Mouse (Mus musculus): ENCODE measurements around the gene Hydin.
"Not testable (repeated sequence)": the region's sequence is repeated elsewhere in the genome, so short reads cannot be mapped to it uniquely, and the experiment has no call there.

Gene Hydin

DNA sequence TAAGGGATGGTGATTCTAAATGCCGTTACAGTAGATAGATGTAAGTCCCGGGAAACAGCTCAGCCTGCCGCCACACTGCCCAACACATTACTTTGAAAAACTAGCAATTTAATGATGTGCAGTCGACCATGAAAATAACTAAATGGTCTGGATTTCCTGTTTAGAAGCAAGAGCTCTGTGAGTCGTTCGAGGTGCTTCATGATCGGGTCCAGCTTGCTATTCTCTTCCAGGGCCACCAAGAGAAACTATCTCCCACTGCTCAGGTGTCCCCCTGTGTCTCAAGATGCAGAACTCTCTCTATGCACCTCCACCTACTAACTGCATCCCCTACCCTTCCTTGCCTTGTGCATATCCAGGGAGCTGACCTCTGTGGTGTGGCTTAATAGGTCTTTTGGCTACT lies 66.6 kb downstream of the Hydin start:
- DNase-seq (ENCODE audit: low read depth, low spot score): no peak

DNA sequence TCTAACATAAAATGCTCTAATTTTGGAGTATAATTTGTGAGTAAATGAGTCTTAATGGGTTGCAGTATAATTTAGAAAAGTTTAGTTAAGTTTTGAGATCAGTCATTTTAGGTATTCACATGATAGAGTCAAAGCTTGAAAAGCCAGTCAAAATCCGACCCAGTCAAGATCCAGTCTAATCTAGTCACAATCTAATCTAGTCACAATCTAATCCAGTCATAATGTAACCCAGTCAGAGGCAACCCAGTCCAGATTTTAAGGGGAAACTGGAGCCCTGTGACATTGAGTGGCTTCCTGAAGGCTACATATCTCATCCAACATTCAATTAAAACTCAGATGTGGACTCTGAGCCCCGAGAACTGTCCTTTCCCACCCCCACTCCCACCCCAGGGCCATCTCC lies 72.7 kb downstream of the Hydin start:
- DNase-seq (ENCODE audit: low read depth, low spot score): no peak

DNA sequence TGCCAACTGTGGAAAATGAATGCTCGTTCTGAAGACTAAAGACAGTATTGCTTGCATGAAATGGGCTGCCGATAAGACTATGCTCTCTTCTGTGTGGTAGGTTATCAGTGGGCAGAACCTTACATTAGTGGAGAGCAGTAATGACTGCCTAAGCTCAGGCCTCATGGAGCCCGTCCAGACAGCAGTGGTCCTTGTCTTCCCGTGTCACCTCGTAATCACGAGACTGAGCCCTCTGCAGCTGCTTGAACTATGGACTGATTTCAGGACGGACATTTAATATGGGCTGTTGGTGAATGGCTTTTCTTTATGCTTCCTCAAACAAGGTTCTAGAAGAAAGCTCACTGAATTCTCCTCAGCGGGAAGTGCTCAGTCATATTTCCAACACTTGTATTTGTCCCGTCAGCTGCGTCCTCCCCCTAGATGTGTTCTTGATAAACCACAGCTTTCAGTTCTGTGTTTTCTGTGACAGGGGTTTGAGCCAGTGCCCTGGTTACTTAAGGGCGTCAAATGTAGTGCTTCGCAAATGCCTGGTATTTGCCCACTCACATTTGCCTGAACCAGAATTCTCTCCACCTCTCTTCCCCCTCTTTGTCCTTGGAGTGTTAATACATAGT lies 73.4 kb downstream of the Hydin start:
- no peak for DNase-seq (ENCODE audit: low read depth, low spot score)

DNA sequence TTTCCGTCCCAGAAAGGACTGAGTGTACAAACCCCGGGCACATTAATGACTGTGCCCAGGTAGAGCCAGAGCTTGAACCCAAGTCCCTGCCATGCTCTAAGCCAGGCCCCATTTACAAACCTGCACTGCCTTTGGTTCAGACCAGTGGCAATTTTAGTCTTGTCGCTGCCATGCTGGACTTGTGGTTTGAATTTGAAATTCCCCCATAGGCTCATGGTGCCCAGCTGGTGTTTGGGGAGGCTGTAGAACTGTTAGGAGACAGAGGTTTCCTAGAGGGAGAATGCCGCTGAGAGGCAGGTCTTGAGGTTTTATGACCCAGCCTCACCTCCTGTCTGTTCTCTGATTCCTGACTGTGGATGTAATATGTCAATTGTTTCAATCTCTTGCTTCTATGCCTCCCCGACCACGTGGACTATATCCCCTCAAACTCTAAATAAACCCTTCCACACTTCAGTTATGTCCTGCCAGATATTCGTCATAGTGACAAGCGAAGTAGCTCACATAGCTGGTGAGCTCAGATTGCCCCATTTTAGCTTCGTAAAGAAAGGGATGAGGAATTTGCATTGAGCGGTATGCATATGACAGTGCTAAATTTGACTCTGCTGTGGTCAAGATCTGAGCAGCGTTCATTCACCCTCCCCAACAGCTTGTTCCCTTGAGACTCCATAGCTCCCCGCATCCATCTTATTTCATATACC lies 79.1 kb downstream of the Hydin start:
- no peak for DNase-seq (ENCODE audit: low read depth, low spot score)

DNA sequence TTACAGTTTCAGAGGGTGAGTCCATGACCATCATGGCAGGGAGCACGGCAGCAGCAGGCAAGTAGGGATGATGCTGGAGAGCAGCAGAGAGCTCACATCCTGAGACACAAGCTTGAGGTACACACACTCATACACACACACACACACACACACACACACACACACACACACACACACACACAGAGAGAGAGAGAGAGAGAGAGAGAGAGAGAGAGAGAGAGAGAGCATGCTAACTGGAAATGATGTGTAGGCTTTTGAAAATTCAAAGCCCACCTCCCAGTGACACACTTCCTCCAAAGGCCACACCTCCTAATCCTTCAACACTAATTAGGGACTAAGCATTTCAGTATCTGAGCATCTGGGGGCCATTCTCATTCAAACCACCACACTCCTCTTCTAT lies 80.1 kb downstream of the Hydin start:
- DNase-seq (ENCODE audit: low read depth, low spot score): no peak

DNA sequence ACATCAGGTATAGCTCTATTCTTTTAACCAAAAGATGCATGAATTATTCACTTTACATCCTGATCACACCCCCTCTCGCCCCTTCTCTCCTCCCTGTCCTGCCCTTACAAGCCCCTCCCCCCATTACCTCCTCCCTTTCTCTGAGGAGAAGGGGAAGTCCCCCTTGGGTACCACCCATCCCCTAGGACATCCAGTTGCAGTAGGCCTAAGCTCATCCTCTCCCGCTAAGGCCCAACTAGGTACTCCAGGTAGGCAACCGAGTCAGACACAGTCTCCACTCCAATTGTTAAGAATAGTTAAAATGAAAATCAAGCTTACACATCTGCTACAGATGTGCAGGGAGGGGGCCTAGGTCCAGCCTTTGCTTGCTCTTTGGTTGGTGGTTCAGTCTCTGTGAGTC lies 83.9 kb downstream of the Hydin start:
- DNase-seq (ENCODE audit: low read depth, low spot score): no peak

DNA sequence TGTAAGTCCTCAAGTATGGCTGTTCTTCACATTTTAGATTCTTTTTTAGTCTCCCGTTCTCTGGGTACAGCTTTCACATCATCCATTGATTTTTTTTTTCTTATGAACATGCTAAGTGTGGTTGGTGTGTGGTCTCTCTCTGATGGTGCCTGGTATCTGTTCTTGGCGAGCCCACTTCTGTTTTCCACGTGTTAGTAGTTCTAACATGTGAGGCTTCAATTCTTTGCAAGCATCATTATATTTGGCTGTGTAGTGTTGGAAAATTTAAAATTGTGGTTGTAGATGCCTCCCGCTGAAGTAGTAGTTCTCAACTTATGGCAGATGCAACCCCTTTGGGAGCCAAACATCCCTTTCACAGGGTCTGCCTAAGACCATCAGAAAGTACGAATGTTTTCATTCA lies 85.1 kb downstream of the Hydin start:
- no peak for DNase-seq (ENCODE audit: low read depth, low spot score)

DNA sequence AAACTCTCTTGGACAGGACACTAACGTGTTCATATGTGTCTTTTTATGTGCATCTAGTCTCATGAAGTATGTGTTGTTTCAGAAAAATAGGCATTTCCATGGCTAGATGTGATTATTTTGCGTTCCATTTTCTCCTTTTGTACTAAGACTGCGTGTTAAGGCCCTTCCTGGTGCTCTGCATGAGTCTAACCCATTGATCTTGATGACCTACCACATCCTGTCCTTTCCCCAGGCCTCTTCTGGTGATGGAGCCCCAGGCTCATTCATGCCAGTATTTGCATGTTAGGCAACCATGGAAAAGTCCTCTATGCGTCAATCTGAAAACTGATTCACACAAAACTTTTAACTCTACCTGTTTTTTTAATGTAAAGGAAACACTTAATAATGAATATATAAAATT lies 96.2 kb downstream of the Hydin start:
- DNase-seq (ENCODE audit: low read depth, low spot score): no peak

DNA sequence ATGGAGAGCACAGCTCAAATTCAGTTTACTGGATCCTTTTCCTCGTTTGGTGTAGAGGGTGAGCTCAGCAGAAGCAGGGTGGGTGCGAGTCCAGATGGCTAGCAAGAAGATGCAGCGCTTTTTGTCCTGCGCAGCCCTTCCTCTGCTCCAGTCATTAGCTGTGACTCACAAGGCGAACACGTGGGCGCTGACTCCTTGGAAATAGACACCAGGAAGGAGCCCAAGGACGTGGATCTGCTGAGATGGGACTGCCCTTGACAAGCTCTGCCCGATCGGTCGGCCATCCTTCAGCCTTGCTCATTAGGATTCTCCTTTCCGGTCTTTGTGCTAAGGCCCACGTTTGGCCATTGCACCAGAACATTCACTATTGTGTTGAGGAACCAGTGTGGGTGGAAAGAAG lies 106.1 kb downstream of the Hydin start:
- DNase-seq (ENCODE audit: low read depth, low spot score): no peak

DNA sequence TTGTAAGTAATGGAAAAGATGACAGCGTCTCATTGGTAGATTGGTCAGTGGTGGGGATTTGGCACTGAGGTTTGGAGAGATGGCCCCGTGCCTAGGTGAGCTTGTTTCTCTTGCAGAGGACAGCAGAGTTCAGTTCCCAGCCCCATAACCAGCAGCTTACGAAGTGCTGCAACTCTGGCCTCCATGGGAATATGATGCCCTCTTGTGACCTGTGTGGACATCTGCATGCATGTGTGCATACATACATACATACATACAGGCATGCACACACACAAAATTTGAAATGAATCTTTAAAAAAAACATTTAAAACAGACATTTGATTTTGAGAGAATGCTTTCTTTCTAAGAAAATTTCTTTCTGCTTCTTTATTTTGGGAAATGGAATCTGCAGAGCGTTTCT lies 106.9 kb downstream of the Hydin start:
- no peak for DNase-seq (ENCODE audit: low read depth, low spot score)

DNA sequence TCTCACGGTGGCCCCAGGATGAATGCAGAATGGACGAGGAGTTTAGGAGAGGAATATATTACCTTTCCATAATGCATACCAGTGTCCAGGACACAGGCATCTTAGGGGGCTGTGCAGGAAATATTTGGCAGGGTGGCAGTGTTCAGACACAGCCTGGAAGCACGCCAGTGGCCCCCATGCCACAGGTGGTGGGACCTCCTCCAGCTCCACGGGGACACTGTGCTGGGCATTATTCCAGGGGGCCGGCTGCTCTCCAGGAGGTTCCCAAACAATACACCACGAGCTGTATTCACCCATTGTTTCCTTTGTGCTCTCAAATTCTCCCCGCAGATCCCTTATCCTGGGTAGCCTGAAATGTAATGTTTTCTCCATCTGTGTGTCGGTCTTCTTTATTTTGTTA lies 116.0 kb downstream of the Hydin start:
- no peak for DNase-seq (ENCODE audit: low read depth, low spot score)

DNA sequence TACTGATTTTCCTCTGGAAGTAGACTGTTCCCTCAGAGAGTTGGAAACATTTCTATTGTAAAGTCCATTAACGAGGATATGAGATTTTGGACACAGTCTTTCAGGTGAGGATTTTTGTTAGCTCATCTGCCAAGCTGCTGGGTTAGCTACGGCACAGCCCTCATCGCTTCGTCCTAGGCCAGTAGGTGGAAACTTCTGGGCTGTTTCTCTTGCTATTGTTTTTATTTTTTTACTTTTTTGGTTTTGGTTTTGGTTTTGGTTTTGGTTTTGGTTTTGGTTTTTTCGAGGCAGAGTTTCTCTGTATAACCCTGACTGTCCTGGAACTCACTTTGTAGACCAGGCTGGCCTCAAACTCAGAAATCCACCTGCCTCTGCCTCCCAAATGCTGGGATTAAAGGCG lies 117.9 kb downstream of the Hydin start:
- DNase-seq (ENCODE audit: low read depth, low spot score): not testable (repeated sequence)

DNA sequence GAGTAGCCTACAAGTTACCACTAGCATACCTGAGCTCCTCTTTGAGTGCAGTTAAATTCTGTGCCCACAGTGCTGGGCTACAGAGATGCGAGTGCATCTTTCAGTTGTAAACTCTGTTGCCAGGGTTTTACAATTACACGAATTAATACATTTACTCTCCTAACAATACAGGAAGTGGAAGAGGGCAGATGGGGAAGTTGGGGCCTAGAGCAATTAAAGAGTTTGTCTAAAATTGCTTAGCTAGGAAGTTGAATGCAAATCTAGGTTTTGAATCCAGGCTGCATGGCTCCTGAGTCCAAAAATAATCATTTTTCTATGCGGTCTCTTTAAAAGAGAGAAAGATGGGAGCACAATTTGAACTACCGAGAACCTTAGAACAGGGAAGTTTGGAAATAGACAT lies 128.9 kb downstream of the Hydin start:
- DNase-seq (ENCODE audit: low read depth, low spot score): no peak

DNA sequence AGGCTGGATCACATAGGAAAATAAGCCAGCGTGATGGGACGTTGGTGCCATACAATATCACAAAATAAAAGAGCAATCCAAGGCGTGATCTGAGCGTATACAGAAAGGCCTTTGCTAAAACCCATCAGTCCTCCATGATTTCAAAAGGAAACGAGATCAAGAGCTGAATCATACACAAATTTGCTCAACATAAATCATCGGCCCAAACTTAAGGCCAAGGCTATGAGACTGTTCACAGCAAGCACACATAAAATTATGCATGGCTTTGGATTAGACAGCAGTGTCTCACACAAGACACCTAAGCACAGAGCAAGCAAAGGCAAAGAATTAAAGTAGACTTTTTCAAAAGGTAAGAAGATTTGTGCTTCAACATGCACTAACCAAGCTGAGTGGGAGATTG lies 133.8 kb downstream of the Hydin start:
- no peak for DNase-seq (ENCODE audit: low read depth, low spot score)

DNA sequence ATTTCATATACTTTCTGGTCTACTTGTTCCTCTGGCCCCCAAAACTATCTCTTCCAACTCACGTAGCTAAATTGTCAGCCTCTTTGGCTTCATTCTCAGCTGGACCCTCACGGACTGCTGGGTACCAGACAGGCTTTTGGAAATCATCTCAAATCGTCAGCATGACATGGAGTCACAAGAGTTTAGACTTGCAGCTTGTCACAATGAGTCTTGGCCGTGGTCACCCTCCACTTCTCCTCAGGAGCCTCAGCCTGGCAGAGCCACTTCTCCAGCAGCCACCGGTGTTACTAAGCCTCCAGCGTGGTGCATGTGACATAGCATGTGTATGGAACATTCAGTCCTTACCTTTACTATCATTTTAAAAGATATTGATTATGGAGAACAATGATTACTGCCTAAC lies 135.5 kb downstream of the Hydin start:
- DNase-seq (ENCODE audit: low read depth, low spot score): no peak

DNA sequence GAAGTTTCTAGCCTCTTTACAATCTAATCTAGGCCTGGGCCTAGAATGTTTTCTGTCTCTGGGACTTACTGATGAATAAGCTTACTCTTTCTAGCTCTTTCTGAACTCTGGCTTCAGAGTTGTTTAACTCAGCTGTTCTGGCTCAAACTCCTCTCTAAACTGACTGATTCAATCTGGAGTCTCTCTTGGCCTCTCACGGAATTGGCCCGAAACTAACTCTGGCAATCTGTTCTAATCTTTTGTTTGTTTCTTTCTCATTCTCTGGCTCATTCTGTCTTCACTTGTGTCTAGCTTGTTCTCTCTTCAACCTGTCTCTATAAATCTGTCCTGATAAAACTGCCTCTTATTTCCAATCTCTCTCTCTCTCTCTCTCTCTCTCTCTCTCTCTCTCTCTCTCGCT lies 137.7 kb downstream of the Hydin start:
- DNase-seq (ENCODE audit: low read depth, low spot score): no peak

DNA sequence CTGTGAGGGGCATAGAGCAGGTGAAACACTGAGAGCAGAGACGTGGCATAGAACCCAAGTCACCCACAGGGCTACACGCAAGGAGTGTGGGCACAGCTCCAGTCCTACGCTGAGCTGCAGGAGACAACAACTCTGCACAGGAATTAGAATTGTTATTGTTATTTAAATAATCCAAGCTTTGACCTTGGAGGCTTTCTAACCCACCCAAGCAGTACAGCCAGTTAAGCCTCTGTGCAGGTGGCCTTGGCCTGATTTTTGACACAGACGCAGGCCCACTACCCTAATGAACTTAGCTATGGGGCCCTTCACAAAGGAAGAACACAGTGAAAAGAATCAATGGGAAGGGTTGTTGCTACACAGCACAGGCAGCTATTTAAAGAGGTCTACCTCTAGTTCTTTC lies 148.3 kb downstream of the Hydin start:
- DNase-seq (ENCODE audit: low read depth, low spot score): no peak

DNA sequence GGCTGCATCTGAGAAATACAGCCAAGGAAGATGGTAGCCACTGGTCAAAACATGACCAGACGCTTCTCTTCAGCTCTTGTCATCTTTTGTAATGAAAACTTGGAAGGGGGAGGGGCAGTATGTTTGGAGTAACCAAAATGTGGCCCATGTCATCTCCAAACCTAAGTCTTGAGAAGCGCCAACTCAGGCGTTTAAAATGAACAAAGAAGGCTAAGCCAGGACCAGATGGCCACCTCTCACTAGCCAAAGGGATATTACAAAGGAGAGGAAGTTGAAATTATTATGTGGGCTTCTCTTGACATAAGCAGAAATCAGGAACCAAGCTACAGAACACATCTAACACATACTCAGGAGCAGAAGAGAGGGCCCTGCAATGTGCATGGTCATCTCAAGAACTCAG lies 150.2 kb downstream of the Hydin start:
- DNase-seq (ENCODE audit: low read depth, low spot score): no peak

DNA sequence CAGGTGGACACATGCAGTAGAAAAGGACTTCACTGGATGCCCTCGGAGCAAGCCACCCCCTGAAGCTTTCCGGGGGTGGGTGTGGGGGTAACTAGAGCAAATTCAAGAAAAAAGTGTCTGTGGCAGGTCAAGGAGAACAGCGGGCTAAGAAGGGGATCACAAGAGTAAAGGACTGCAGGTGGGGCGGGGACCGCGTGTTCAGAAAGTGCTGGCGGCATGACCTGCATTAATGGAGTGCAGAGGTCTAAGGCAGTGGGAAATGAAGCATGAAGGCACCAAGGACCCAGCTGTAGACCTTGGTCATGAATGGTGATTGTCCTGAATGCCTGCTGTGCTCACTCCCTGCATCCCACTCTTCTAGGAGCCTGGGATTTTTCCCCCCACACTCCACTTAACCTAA lies 151.0 kb downstream of the Hydin start:
- DNase-seq (ENCODE audit: low read depth, low spot score): no peak

DNA sequence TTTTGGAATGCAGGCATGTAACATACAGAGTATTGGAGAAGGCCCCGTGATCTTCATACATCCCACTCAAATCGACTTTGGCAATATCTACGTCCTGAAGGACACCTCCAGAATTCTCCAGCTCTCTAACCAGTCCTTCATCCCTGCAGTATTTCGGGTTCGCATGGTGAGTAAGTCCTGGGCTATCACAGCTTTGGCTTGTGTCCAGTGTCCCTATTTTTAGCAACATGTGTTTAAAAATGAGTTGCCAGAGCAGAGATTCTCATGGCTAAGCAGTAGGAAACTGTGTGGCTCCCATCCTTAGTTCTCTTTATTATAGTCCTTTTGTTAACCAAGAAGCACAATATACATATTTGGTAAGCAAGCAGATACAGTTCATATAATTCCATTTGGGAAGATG lies 152.9 kb downstream of the Hydin start:
- DNase-seq (ENCODE audit: low read depth, low spot score): no peak

DNA sequence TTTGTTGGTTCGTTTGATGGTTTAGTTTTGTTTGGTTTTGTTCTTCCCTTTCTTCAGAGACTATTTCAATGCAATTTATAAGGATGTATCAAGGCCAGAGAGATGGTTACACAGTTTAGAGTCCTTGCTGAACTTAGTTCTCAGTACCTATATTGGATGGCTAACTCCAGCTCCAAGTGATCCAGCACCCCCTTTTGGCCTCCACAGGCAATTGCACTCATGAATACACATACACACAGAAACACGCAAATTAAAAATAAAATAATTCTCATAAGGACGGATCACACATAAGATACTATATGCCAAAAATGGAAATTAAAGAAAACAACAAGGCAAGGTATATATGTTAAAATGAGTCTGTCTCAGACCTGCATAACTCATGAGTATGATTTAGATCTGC lies 153.4 kb downstream of the Hydin start:
- DNase-seq (ENCODE audit: low read depth, low spot score): no peak

DNA sequence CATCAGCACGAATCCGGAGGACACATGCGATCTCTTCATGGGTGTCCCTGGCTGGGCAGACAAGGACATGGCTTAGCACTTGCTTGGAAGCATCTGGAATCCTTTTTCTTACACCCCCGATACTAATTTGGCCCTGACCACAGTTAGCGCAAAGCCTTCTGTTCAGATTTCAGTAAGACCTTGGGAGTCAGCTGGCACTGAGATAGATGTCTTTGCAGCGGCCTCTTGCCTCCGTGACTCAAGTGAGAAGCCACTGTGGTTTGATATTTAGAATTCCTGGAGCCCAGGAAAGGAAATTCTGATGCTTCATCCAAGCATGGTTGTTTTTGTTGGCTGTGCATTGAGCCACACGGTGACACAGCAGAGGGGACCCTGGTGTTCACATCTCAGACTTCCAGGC lies 157.4 kb downstream of the Hydin start:
- no peak for DNase-seq (ENCODE audit: low read depth, low spot score)

DNA sequence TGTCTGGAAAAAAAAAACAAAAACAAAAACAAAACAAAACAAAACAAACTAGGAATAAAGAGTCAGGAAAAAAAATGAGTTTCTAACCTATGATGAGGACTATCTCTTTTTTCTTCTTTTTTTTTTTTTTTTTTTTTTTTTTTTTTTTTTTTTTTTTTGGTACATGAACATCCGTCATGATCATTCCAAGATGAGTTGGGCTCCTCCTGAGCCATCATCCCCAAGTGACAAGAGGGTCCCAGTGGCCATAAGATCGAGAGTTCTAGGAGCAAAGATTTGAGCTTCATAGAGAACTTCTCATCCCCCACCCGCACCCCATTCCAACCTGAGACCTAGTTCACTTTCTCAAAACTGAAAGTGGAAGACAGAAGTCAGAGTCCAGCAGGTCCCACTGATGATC lies 164.6 kb downstream of the Hydin start:
- no peak for DNase-seq (ENCODE audit: low read depth, low spot score)

DNA sequence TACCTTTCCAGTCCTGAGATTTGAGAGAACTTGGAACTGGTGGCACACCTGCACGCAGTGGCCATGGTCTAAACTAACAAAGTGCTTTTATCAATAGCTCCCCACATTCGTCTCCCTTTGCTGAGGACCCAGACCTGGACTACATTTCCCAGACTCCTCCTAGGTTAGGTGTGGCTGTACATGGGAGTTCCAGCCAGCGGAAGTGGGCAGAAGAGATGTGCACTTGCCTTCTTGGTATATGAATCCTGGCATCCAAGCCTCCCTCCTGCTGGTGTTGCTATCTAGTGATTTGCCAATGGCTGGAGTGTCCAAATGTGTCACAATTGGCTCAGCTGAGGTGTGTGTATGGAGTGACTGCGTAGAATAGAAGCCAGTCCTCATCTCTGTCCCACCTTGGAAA lies 173.8 kb downstream of the Hydin start:
- DNase-seq (ENCODE audit: low read depth, low spot score): no peak

Measured in mesoderm, embryonic 11.5 days (tissue).